Mouse (Mus musculus) CD4-positive, CD25-positive, alpha-beta regulatory T cell, adult 9 weeks (primary cell): ENCODE measurements around the gene Fndc3a. TPM values are rescaled to one million over a fixed set of nuclear protein-coding genes. Genes with fewer than 3 reads are reported as not detected.

Source experiments
- polyA plus RNA-seq: library from polyadenylated mRNA; unstranded; fragments of 100-300 nt; shearing (Covaris generic); gene quantifications from one replicate; pipeline ENCODE4 v1.2.1, GENCODE M21; 2017

The Fndc3a gene
- 28.7 TPM for polyA plus RNA-seq

DNA sequence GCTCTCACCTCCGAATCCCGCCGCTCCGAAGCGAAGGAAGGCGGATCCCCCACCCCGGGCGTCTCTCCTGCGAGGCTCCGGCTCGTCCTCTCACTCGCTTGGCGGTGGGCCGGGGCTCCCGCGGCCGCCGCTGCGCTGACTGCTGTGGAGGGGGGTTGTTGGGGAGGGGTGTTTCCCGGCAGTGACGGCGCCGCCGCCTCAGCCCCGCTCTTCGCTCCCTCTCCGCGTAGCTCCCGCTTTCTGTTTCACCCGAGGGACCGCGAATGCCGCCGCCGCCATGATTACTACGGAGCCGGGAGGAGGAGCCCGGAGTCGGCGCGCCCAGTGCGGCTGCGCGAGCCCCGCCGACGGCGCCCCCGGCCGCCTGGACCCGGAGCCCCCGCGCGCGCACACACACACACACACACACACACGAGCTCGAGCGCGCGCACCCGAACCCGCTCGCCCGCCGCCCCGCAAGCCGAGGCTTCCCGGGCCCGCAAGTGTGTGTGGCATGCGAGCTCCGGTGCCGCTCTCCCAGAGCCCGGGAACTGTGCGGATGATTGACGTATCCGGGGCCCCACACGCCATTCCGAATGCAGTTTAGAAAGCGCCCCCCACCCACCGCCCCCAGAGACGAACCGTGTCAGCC lies at the start of gene Fndc3a:
TSS of gene Fndc3a (minus strand) at position 294 of the 631 bp plus-strand sequence.

DNA sequence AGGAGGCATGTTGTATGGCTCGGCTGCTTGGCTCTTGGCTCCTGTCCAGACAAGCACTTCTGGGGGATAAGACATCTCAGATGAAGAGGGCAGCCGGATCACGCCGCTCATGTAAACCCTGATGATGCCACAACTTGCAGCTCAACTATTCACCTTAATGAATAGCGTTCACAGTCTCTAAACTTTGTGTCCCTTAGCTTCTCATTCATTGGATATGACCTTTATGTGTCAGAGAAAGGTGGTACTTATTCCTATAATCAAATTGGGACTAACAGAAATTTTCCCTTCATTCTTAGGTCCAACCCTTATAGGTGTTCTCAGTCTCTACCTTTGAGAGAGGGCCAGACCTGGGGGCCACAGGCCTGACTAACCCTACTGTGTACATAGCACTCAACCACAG lies 218.1 kb downstream of the Fndc3a start, which contains the start of gene Gm9195:
TSS of gene Gm9195 (minus strand) at position 101 of the 400 bp plus-strand sequence.

Other genes starting within 250 kb of the Fndc3a start
- gene Gm9195, start 218.2 kb downstream of the Fndc3a start, polyA plus RNA-seq: not detected